Mouse (Mus musculus): ENCODE measurements around the gene Cln3.

GRCm38 (mm10) chr7:126586839-126587238 is 1.2 kb upstream of the Cln3 start:
- no peak for TF ChIP-seq RAD21 (IDR thresholded peaks at IDR 0.05; ENCODE audit: low read depth, low read length)
- TF ChIP-seq ETS1 (conservative IDR thresholded peaks at IDR 0.05; ENCODE audit: low read depth, low read length) = no peak
- TF ChIP-seq NRF1 (IDR thresholded peaks at IDR 0.05; ENCODE audit: low read depth, low read length) = no peak
- TF ChIP-seq TCF12 (IDR thresholded peaks at IDR 0.05; ENCODE audit: low read depth, low read length) = no peak
- TF ChIP-seq CTCF (conservative IDR thresholded peaks at IDR 0.05 in 1 of 2, IDR thresholded peaks at IDR 0.05 in 1 of 2; ENCODE audit: low read depth in 2 of 2, low read length in 2 of 2) = no peak
- TF ChIP-seq SIN3A (IDR thresholded peaks at IDR 0.05; ENCODE audit: low read length) = no peak
- no peak for TF ChIP-seq USF1 (IDR thresholded peaks at IDR 0.05; ENCODE audit: low read depth, low read length)
- no peak for TF ChIP-seq ZNF384 (IDR thresholded peaks at IDR 0.05; ENCODE audit: low read depth, low read length)
- TF ChIP-seq CHD1 (IDR thresholded peaks at IDR 0.05; ENCODE audit: low read depth, low read length) = no peak
- no peak for TF ChIP-seq E2F4 (IDR thresholded peaks at IDR 0.05; ENCODE audit: insufficient replicate concordance, low read depth, low read length)
- no peak for TF ChIP-seq HCFC1 (IDR thresholded peaks at IDR 0.05; ENCODE audit: low read depth, low read length)
